Mouse (Mus musculus): ENCODE results near the gene Fgd6. TPM values are rescaled to one million over a fixed set of nuclear protein-coding genes. Genes with fewer than 3 reads are reported as not detected.

Fgd6 gene
- polyA plus RNA-seq, 1 experiment from 2014 or later, result 1.7 TPM

DNA sequence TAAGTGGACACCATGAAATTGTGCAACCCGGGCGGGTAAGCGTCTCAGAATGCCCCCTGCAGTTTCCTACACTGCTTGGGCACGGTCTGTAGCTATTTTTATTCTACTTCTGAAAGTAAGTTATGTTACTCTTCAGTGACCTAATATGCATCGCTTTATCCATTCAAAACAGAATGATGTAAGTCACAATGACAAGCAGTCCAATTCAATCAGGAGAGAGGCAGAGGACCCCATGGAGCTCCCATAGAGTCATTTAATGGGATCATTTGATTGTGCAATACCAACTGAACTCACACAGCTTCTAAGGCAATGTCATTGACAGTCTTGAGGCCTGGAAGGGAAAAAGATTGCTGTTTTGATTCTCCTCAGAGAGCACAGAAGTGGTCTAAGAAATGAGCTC lies 87.8 kb downstream of the Fgd6 start:
- H3K4me3 ChIP-seq (ENCODE audit: low read depth, low read length), result no peak overlapping the region
- no peak for DNase-seq (ENCODE audit: low spot score)
- H3K9me3 ChIP-seq (ENCODE audit: control insufficient read depth, low read length), result no peaks in the 10 kb centered on the region
- H3K27ac ChIP-seq (replicated peaks), result no peak overlapping the region
- no peak overlapping the region for H3K4me2 ChIP-seq (replicated peaks; ENCODE audit: low read depth)
- H3K4me1 ChIP-seq (replicated peaks; ENCODE audit: control insufficient read depth, insufficient read depth), result no peaks in the 10 kb centered on the region
- no peak for ATAC-seq (ENCODE audit: low FRiP score, low TSS enrichment)
- WGBS, result 92% methylated on average over 5 of the region's 5 CpGs
- no peak for TF ChIP-seq CTCF (IDR thresholded peaks at IDR 0.05; ENCODE audit: low read depth)
- no peak overlapping the region for H3K9ac ChIP-seq (ENCODE audit: low read length)
- H3K27me3 ChIP-seq (ENCODE audit: control insufficient read depth, insufficient read depth, low read length), result no peaks in the 10 kb centered on the region
- no peaks in the 10 kb centered on the region; the same call in 1 of the 2 replicates for H3K36me3 ChIP-seq (ENCODE audit: control insufficient read depth, insufficient read depth, low read length)

DNA sequence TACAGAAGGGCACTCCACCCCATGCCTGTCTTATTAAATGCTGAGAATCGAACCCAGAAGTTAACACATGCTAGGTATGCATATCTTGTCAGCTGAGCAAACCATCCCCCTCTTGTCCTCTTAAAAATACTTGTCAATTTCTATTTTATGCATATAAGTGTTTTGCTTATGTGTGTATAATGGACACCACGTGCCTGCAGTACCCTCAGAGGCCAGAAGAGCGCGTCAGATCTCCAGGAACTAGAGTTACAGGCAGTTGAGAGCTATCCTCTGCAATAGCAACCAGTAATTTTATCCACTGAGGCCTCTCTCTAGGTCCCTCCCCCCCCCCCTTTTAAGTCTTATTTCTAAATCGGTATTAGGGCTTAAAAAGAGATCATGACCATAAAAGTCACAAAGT lies 88.6 kb downstream of the Fgd6 start:
- no peak for ATAC-seq (ENCODE audit: low FRiP score, low TSS enrichment)
- WGBS, result 80% methylated on average over 5 of the region's 5 CpGs
- no peaks in the 10 kb centered on the region for H3K27me3 ChIP-seq (ENCODE audit: control insufficient read depth, insufficient read depth, low read length)

DNA sequence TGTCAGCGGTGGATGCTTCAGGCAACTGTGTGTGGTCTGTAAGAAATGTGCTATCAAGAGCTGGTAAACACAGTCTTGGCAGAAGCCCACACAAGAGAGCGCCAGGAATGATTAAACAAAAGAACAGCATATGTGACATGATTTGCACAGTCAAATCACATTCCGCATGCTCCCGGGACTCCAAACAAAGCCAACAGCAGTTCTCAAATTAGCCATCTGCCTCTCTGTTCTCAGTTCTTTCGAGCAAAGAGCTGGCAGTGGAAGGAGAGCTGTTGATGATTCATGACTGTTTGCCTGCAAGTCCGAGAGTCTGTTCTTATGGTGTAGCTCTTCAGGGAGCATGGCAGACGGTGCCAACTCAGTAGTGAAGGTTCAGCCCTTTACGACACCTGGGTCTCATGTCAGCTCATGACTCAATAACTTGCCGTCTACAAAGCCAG lies 93.9 kb downstream of the Fgd6 start:
- H3K36me3 ChIP-seq (ENCODE audit: control insufficient read depth, insufficient read depth, low read length), result no peaks in the 10 kb centered on the region
- H3K4me1 ChIP-seq (replicated peaks; ENCODE audit: control insufficient read depth, insufficient read depth), result no peaks in the 10 kb centered on the region
- no peak; the same call in 1 of the 2 replicates for TF ChIP-seq CTCF (IDR thresholded peaks at IDR 0.05; ENCODE audit: low read depth)
- TF ChIP-seq EP300 (optimal IDR thresholded peaks at IDR 0.05), result no peak
- peak overlapping the region; percentile 14; the same call in 1 of the 2 replicates for H3K27ac ChIP-seq (replicated peaks)
- H3K9ac ChIP-seq (ENCODE audit: low read length), result no peak overlapping the region
- 11% methylated on average over 9 of the region's 9 CpGs for WGBS
- ATAC-seq (ENCODE audit: low FRiP score, low TSS enrichment), result peak; percentile 62
- DNase-seq (ENCODE audit: low spot score), result peak; percentile 50
- H3K9me3 ChIP-seq (ENCODE audit: control insufficient read depth, low read length), result no peaks in the 10 kb centered on the region
- no peak overlapping the region for H3K4me3 ChIP-seq (ENCODE audit: low read depth, low read length)
- H3K4me2 ChIP-seq (replicated peaks; ENCODE audit: low read depth), result no peak overlapping the region
- no peaks in the 10 kb centered on the region for H3K27me3 ChIP-seq (ENCODE audit: control insufficient read depth, insufficient read depth, low read length)

More for the DNA sequence above, 88.6 kb downstream of the Fgd6 start:
- no peak overlapping the region for H3K27ac ChIP-seq (replicated peaks)
- TF ChIP-seq EP300 (optimal IDR thresholded peaks at IDR 0.05), result no peak
- peak; percentile 67 for TF ChIP-seq CTCF (IDR thresholded peaks at IDR 0.05; ENCODE audit: low read depth)
- H3K36me3 ChIP-seq (ENCODE audit: control insufficient read depth, insufficient read depth, low read length), result no peaks in the 10 kb centered on the region; the same call in 1 of the 2 replicates
- H3K9ac ChIP-seq (ENCODE audit: low read length), result no peak overlapping the region
- H3K4me1 ChIP-seq (replicated peaks; ENCODE audit: control insufficient read depth, insufficient read depth), result no peaks in the 10 kb centered on the region
- no peak overlapping the region for H3K4me3 ChIP-seq (ENCODE audit: low read depth, low read length)
- DNase-seq (ENCODE audit: low spot score), result peak; percentile 36
- no peaks in the 10 kb centered on the region for H3K9me3 ChIP-seq (ENCODE audit: control insufficient read depth, low read length)
- H3K4me2 ChIP-seq (replicated peaks; ENCODE audit: low read depth), result no peak overlapping the region

DNA sequence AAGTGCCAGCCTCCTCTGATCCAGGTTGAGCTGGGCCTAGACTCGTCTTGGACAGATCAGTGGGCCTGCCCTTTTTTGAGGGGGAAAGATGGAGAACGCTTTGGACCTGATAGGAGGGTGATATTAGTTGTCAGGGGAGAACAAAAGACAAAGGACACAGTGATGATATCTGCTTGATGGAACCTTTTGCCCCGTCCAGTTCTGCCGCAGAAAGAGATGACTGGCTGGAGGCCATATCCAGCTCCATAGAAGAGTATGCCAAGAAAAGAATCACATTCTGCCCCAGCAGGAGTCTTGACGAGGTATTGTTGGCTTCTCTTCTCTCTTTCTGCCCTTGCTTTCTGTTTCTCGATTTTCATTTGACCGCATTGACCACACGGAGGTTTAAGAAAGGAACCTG lies 97.3 kb downstream of the Fgd6 start:
- 75% methylated on average over 8 of the region's 8 CpGs for WGBS

GRCm38 (mm10) chr10:94133674-94134073 lies 97.9 kb downstream of the Fgd6 start:
- no peak overlapping the region for H3K4me2 ChIP-seq (replicated peaks; ENCODE audit: low read depth)
- DNase-seq (ENCODE audit: low spot score), result no peak
- H3K27ac ChIP-seq (replicated peaks), result no peak overlapping the region
- TF ChIP-seq EP300 (optimal IDR thresholded peaks at IDR 0.05) (no peak), CTCF (IDR thresholded peaks at IDR 0.05; ENCODE audit: low read depth) (no peak)
- no peaks in the 10 kb centered on the region for H3K27me3 ChIP-seq (ENCODE audit: control insufficient read depth, insufficient read depth, low read length)
- ATAC-seq (ENCODE audit: low FRiP score, low TSS enrichment), result no peak
- 85% methylated on average over 7 of the region's 7 CpGs for WGBS
- no peak overlapping the region for H3K4me3 ChIP-seq (ENCODE audit: low read depth, low read length)
- H3K9ac ChIP-seq (ENCODE audit: low read length), result no peak overlapping the region
- no peaks in the 10 kb centered on the region for H3K4me1 ChIP-seq (replicated peaks; ENCODE audit: control insufficient read depth, insufficient read depth)
- H3K9me3 ChIP-seq (ENCODE audit: control insufficient read depth, low read length), result no peaks in the 10 kb centered on the region
- no peaks in the 10 kb centered on the region for H3K36me3 ChIP-seq (ENCODE audit: control insufficient read depth, insufficient read depth, low read length)

More for the DNA sequence above, 97.3 kb downstream of the Fgd6 start:
- TF ChIP-seq EP300 (optimal IDR thresholded peaks at IDR 0.05) (no peak), CTCF (IDR thresholded peaks at IDR 0.05; ENCODE audit: low read depth) (no peak)
- no peaks in the 10 kb centered on the region for H3K4me1 ChIP-seq (replicated peaks; ENCODE audit: control insufficient read depth, insufficient read depth)
- ATAC-seq (ENCODE audit: low FRiP score, low TSS enrichment), result 0 out of 2 replicates have a peak, but pooled peaks have one; percentile 20
- no peak overlapping the region for H3K4me2 ChIP-seq (replicated peaks; ENCODE audit: low read depth)
- no peaks in the 10 kb centered on the region for H3K27me3 ChIP-seq (ENCODE audit: control insufficient read depth, insufficient read depth, low read length)
- no peak for DNase-seq (ENCODE audit: low spot score)
- no peak overlapping the region for H3K9ac ChIP-seq (ENCODE audit: low read length)
- H3K9me3 ChIP-seq (ENCODE audit: control insufficient read depth, low read length), result no peaks in the 10 kb centered on the region
- H3K36me3 ChIP-seq (ENCODE audit: control insufficient read depth, insufficient read depth, low read length), result no peaks in the 10 kb centered on the region
- H3K4me3 ChIP-seq (ENCODE audit: low read depth, low read length), result no peak overlapping the region
- 0 out of 2 replicates have a peak overlapping the region, but pooled peaks have one; percentile 49 for H3K27ac ChIP-seq (replicated peaks)

DNA sequence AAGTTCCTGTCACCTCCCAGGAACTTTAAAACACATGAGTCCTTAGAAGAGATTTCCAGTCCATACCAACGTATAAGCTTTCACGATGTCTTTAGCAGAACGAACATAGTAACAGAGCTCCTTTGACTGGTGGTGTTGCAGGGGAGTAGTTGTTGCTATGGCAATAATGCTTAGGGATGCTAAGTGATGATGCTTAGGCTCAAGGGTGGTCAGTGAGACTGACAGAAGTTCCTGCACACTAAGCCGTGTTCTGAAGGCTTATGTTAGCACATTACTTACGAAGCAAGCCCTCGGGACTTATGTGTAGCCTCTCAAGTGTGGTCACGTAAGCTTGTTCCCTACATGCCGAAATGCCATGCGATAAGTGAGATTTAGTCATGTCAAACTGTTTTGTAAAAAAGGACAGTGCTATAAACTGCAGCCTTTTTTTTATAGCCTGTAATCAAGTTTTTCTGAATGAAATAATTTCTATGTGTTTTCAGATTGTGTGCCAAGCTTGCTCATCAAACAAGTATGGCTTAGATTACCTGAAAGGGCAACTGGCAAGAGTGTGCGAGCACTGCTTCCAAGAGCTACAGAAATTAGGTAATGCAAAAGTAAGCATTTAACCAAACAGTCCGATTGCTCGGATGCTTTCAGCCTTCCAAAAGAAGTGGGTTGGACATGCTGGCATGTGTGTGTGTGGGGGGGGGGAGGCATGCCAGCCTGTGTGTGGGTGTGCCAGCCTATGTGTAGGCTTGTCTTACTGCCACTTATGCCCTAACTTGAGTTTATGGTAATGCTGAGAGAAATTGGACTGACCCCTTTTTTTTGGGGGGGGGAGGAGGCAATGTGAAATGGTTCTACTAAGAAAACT lies 99.0 kb downstream of the Fgd6 start:
- H3K27ac ChIP-seq (replicated peaks), result no peak overlapping the region
- H3K4me2 ChIP-seq (replicated peaks; ENCODE audit: low read depth), result no peak overlapping the region
- H3K4me1 ChIP-seq (replicated peaks; ENCODE audit: control insufficient read depth, insufficient read depth), result no peaks in the 10 kb centered on the region
- no peak overlapping the region for H3K4me3 ChIP-seq (ENCODE audit: low read depth, low read length)
- ATAC-seq (ENCODE audit: low FRiP score, low TSS enrichment) (no peak), DNase-seq (ENCODE audit: low spot score) (no peak)
- no peak overlapping the region for H3K9ac ChIP-seq (ENCODE audit: low read length)
- H3K9me3 ChIP-seq (ENCODE audit: control insufficient read depth, low read length), result no peaks in the 10 kb centered on the region
- TF ChIP-seq EP300 (optimal IDR thresholded peaks at IDR 0.05), result no peak
- no peak for TF ChIP-seq CTCF (IDR thresholded peaks at IDR 0.05; ENCODE audit: low read depth)
- WGBS, result 81% methylated on average over 12 of the region's 12 CpGs
- H3K36me3 ChIP-seq (ENCODE audit: control insufficient read depth, insufficient read depth, low read length), result no peaks in the 10 kb centered on the region
- H3K27me3 ChIP-seq (ENCODE audit: control insufficient read depth, insufficient read depth, low read length), result no peaks in the 10 kb centered on the region
